Mouse (Mus musculus) megakaryocyte progenitor cell, adult 5-6 weeks (primary cell): ENCODE measurements around the gene Ipo5. TPM values are rescaled to one million over a fixed set of nuclear protein-coding genes. Genes with fewer than 3 reads are reported as not detected.
A peak's percentile ranks its signal among the peaks of the same experiment; 100 is the strongest.

Experiments used
- ATAC-seq: replicated peaks from 2 replicates; pipeline ENCODE4 v1.8.0; 2016; ENCODE audit warnings: mild to moderate bottlenecking, moderate TSS enrichment, inconsistent platforms; ENCODE audit not compliant: poor library complexity
- total RNA-seq, 2 experiments: library from RNA; stranded (forward) in 1 of 2; stranded (reverse) in 1 of 2; fragments of 157-497, 149-512 nt in 1 of 2; fragments of 200-1000 nt in 1 of 2; gene quantifications; 2 replicates each; pipeline versions ENCODE4 v1.2.3 to v1.2.4; 2015 to 2017

Gene Ipo5
- total RNA-seq, 2 experiments from 2014 or later: 143 to 203 TPM

GRCm38 (mm10) chr14:120912916-120913315, 1.9 kb downstream of the Ipo5 start:
- no peak for ATAC-seq

- ATAC-seq: no peak
Measured at GRCm38 (mm10) chr14:120921805-120922204, 10.8 kb downstream of the Ipo5 start.

DNA sequence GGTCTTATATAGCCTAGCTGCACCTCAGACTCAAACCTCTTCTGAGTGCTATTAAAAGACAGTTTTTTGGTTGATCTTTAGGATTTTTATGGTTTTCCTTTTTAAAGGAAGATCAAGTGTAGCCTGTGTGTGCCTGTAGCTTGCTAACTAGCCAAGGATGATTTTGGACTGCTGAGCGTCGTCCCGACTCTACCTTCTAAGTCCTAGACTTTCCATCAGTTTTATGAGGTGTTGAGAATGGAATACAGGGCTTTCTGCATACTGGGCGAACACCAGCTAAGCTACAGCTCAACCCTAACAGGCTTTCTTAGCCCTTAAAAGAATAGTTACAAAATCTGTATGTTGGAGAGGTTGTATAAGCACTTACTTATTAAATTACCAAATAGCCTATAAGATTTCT, 13.0 kb downstream of the Ipo5 start:
- no peak for ATAC-seq

GRCm38 (mm10) chr14:120925731-120926585, 14.9 kb downstream of the Ipo5 start:
- no peak for ATAC-seq

GRCm38 (mm10) chr14:120931236-120931635, 20.2 kb downstream of the Ipo5 start:
- ATAC-seq: no peak

DNA sequence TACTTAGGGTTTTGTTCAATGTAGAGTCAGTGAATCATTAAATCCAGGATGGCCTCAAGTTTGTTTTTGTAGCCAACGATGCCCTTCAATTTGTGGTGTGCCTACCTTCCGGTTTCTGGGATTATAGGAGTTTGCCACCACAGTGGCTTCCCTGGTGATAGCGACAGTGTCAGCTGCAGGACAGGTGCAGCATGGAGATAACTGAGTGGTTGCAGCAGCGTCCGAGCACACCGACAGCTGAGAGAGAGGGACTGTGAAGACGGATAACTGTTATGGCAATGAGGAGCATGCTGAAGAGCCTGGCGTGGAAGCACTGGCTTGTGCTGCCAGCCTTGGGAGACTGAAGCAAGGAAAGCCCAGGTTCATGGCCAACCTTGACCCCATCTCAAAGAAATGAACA, 22.6 kb downstream of the Ipo5 start:
- ATAC-seq: 0 out of 2 replicates have a peak, but pooled peaks have one; percentile 33

DNA sequence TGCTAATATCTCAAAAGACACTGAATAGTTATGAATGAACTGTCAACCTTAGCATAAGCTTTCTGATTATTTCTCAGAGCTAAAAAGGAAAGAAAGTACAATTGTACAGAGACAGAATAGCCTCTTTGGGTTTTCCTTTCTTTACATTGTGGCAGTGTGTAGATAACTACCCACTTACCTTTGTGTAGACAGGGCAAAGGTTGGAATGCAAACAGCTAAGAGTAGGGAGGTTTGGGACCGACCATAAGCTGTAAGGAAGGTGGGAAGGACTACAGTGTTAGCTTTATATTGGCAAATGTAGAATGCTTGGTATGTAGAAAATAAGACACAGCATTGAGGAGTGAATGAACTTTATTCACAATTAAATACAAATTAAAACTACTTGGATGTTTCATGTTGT, 26.1 kb downstream of the Ipo5 start:
- ATAC-seq: no peak

DNA sequence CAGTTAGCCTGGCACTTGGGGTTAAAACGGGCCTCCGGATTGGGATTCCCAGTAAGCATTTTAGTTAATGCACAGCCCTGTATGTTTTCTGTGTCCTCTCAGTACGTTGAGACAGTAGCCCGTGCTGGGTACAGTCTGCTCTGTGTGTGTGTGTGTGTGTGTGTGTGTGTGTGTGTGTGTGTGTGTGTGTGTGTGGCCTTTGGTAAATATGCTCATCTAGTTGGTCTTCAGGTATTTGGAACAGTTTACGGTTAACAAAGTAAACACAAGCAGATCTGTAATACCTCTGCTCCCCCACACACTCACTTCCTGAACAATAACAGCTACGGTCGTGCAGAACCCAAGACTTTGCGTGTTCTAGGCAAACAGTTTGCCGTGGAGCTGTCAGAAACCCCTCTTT, 31.8 kb downstream of the Ipo5 start:
- no peak for ATAC-seq

GRCm38 (mm10) chr14:120945146-120945545, 34.1 kb downstream of the Ipo5 start:
- ATAC-seq: no peak

DNA sequence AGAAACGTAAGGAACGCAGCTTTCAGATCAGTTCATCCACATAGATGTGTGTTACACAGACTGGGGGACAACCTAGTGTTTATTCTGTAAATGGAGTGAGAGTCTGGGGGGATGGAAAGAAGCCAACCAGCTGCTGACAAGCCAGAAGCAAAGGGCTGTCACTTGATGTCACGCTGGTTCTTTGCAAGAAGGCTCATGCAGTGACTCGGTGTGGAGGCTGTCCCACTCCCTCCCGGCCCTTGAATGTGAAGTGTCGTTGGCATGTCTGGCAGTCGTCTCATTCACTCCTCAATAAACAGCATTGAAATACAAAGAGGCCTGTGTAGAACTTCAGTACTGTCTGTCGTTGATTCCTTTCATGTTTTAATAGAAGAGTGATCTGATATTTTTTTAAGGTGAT, 36.1 kb downstream of the Ipo5 start:
- ATAC-seq: no peak

GRCm38 (mm10) chr14:120949002-120949401, 38.0 kb downstream of the Ipo5 start:
- ATAC-seq: peak; percentile 73

- no peak for ATAC-seq
Measured at GRCm38 (mm10) chr14:120950068-120950467, 39.0 kb downstream of the Ipo5 start.

DNA sequence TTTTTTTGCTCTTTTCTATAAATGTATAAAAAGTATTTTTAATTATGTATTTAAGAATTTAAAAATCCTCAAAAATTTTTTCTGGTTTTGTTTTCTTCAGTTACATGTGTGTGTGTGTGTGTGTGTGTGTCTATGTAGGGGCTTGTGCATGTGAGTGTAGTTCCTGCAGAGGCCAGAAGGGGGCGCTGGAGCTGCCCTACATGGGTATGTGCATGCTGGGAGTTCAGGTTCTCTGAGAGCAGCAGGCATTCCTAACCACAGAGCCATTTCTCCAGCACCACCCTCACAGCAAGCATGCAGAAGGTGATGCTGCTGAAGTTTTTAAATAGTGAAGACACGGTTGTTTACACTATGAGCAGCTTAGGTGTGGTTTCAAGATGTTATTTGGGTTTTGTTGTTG, 41.4 kb downstream of the Ipo5 start:
- 0 out of 2 replicates have a peak, but pooled peaks have one; percentile 23 for ATAC-seq

DNA sequence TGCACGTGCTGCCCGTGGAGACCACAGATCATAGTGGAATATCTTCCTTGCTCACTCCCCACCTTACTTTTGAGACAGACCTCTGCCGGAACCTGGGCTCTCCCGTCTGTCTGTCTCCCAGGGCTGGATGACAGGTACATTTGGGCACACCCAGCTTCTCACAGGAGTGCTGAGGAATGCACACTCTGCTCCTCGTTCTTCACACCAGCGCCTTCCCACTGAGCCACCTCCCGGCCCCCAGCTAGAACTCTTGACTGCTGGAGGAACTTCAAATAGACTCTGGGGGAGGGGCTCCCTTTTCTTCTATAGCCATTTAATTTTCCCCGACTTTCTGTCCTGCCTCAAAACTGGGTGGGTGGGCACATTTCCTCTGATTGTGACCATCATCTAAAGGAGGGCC, 49.5 kb downstream of the Ipo5 start:
- ATAC-seq: no peak

- ATAC-seq: no peak
Measured at GRCm38 (mm10) chr14:120960991-120961390, 50.0 kb downstream of the Ipo5 start.

DNA sequence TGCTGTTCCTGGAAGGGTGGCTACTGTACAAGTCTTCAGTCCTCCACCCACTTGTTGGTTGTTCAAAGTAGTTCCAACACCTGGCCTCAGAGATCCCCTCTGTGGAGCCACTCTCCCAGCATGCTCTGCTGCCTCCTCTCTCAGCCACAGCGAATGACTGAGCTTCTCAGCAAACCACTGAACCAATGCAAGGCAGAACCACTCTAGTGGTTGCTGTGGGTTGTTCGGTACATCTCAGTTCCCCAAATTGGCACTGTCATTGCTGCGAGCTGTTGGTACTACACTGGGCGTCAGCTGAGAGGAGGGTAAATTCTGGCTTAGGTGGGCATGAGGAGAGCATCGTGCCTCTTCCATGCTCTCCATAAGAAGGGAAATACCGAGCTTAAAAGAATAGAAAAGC, 56.0 kb downstream of the Ipo5 start:
- ATAC-seq: peak; percentile 75

- ATAC-seq: no peak
Measured at GRCm38 (mm10) chr14:120968723-120969122, 57.7 kb downstream of the Ipo5 start.

DNA sequence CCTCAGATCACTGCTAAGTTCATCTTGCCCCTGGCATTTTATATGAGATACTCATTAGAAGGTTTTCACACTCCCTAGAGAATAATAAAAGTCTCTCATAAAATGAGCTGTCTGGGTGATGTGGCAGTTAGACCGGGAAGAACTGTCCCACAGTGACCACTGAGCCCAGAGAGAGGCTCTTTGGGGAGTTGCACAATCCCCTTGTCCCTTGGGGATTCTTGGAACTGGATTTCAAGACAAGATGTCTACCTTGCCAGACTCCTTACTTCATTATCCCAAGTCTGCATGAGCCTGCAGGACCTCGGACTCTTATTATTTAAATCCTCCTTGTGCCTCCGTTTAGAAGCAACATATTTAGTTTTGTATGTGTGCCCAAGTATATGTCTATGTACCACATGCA, 58.6 kb downstream of the Ipo5 start:
- ATAC-seq: no peak

DNA sequence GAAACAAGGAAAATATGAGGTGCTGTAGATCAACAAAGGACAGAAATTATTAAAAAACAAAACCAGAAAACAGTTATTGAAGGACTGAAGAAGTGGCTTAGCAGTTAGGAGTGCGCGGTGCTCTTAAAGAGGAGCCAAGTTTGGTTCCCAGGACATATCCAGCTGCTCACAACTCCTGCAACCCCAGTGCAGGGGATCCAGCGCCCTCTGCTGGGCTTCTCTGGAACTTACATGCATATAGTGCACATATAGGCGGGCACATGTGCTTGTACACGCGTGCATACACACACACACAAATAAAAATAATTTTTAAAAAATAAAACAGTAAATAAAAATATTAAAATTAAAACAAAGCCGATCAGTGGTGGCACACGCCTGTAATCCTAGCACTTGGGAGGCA, 59.6 kb downstream of the Ipo5 start:
- ATAC-seq: peak; percentile 46; the same call in 1 of the 2 replicates

GRCm38 (mm10) chr14:120971313-120971712, 60.3 kb downstream of the Ipo5 start:
- ATAC-seq: peak; percentile 50

DNA sequence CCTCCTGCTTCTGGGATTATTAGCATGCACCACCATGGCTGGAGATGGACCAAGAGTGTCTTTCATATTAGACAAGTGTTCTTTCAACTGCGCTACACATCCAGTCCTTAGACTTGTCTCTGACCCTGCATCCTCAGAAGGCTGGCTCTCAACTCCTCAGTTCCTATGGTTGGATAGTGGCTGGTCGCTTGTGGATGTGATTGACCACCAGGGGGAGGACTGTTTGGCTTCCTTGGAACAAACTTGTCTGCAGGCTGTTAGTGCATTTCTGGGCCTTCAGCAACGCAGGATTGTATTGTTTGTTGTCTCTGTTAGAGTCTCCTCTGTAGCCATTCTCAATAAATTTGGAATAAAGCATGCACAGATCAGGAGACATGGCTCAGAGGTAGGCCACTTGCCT, 68.5 kb downstream of the Ipo5 start:
- peak; percentile 50 for ATAC-seq

DNA sequence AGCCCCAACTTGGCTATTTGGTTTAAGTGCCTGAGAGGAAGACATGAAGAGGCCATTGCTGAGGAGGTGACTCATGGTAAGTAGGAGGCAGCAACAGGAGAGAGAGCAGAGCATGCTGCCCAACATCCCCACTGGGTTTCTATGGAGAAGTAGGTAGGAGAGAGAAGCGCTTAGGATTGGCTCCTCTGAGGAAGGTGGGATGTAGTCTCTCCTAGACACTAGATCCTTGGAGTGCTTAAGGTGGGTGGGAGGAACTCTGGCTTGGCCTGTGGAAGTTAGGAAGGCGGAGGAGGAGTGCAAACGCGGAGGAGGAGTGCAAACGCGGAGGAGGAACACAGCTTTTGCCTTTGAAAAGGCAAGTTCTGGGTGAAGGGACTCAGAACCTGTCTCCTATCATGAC, 78.1 kb downstream of the Ipo5 start:
- ATAC-seq: no peak
